Mouse (Mus musculus) intestine, embryonic 15.5 days (tissue): Measurements from ENCODE around the gene Mfsd2b. TPM values are rescaled to one million over a fixed set of nuclear protein-coding genes. Genes with fewer than 3 reads are reported as not detected.
"Not testable (repeated sequence)": the region's sequence is repeated elsewhere in the genome, so short reads cannot be mapped to it uniquely, and the experiment has no call there.

ENCODE experiments used
- ATAC-seq: fragments of 200-750 bp; cut with Nextera tagmentation; 2 replicates; pipeline ENCODE4 v1.8.0; 2017; ENCODE audit warnings: moderate TSS enrichment, moderate library complexity
- H3K27ac ChIP-seq: fragments of 300-500 bp; sonication (generic); 2 replicates; pipeline ENCODE4 v1.5.1; 2015; ENCODE audit warnings: mild to moderate bottlenecking, inconsistent platforms
- H3K27me3 ChIP-seq: fragments of 300-500 bp; sonication (generic); replicated peaks from 2 replicates; pipeline ENCODE4 v1.6.1; 2015; ENCODE audit warnings: inconsistent platforms
- H3K36me3 ChIP-seq: fragments of 300-500 bp; sonication (generic); 2 replicates; pipeline ENCODE4 v1.6.1; 2015; ENCODE audit warnings: inconsistent platforms
- H3K4me1 ChIP-seq: fragments of 300-500 bp; sonication (generic); replicated peaks from 2 replicates; pipeline ENCODE4 v1.6.1; 2015; ENCODE audit warnings: inconsistent platforms
- H3K4me2 ChIP-seq: fragments of 300-500 bp; sonication (generic); replicated peaks from 2 replicates; pipeline ENCODE4 v1.6.1; 2015; ENCODE audit warnings: mild to moderate bottlenecking, inconsistent platforms
- H3K4me3 ChIP-seq: fragments of 300-500 bp; sonication (generic); replicated peaks from 2 replicates; pipeline ENCODE4 v1.5.1; 2015; ENCODE audit warnings: inconsistent platforms
- H3K9ac ChIP-seq: fragments of 300-500 bp; sonication (generic); 2 replicates; pipeline ENCODE4 v1.6.1; 2015; ENCODE audit warnings: inconsistent platforms
- H3K9me3 ChIP-seq: fragments of 300-500 bp; sonication (generic); 2 replicates; pipeline ENCODE4 v1.6.1; 2016; ENCODE audit warnings: inconsistent platforms
- WGBS: fragments of 180-500 bp; shearing (Covaris S2); methylation state at CpG from one replicate; pipeline ENCODE4 v1.1.7; 2015; 5-methylcytosine and 5-hydroxymethylcytosine counted together
- polyA plus RNA-seq: library from polyadenylated mRNA; unstranded; fragments of >200 nt; fragmentation: Nextera tagmentation; extraction: Ambion mirVana; gene quantifications from 2 replicates; pipeline ENCODE4 v1.2.1, GENCODE M21; 2015

The Mfsd2b gene
- 1.1 and 1.4 TPM in 2 replicates for polyA plus RNA-seq

GRCm38 (mm10) chr12:4874161-4874927, at the start of gene Mfsd2b:
Gene Mfsd2b (minus strand): TSS chr12:4874359.
- Histone ChIP-seq H3K4me1 (peaks cover 13% of the 10 kb centered on the region), H3K9me3 (no peaks in the 10 kb centered on the region), H3K36me3 (no peaks in the 10 kb centered on the region), H3K4me3 (peak within 1 kb of the TSS; percentile 32), H3K27me3 (no peaks in the 10 kb centered on the region), H3K9ac (peak within 1 kb of the TSS; percentile 31), H3K4me2 (peak within 1 kb of the TSS; percentile 88), H3K27ac (no peak within 1 kb of the TSS)
- ATAC-seq, result peak; percentile 95
- WGBS, result 2% methylated on average over 24 of the region's 24 CpGs

GRCm38 (mm10) chr12:4917805-4918591, 43.8 kb upstream of the Mfsd2b start:
- H3K27me3 ChIP-seq, result no peaks in the 10 kb centered on the region
- under 1% methylated on average over 48 of the region's 48 CpGs for WGBS

GRCm38 (mm10) chr12:4916994-4917804, 43.0 kb upstream of the Mfsd2b start, which contains the start of gene Atad2b:
Gene Atad2b (plus strand): TSS chr12:4917353.
- H3K27ac ChIP-seq, result peak within 1 kb of the TSS; percentile 98
- peak; percentile 97 for ATAC-seq
- WGBS, result under 1% methylated on average over 89 of the region's 89 CpGs

More at GRCm38 (mm10) chr12:4917805-4918591, 43.8 kb upstream of the Mfsd2b start:
- Histone ChIP-seq H3K9me3 (no peaks in the 10 kb centered on the region), H3K4me1 (no peaks in the 10 kb centered on the region), H3K9ac (peak overlapping the region; percentile 100), H3K27ac (peak overlapping the region; percentile 98), H3K4me2 (peak overlapping the region; percentile 59), H3K4me3 (peak overlapping the region; percentile 74), H3K36me3 (no peaks in the 10 kb centered on the region)
- peak; percentile 65 for ATAC-seq

GRCm38 (mm10) chr12:4914944-4915343, 40.8 kb upstream of the Mfsd2b start:
- ATAC-seq, result no peak

More at GRCm38 (mm10) chr12:4916994-4917804, 43.0 kb upstream of the Mfsd2b start, which contains the start of gene Atad2b:
- peak within 1 kb of the TSS; percentile 73 for H3K4me2 ChIP-seq
- H3K27me3 ChIP-seq, result no peaks in the 10 kb centered on the region
- H3K9ac ChIP-seq, result peak within 1 kb of the TSS; percentile 100
- no peaks in the 10 kb centered on the region for H3K9me3 ChIP-seq
- H3K4me3 ChIP-seq, result peak within 1 kb of the TSS; percentile 74
- H3K4me1 ChIP-seq, result no peaks in the 10 kb centered on the region
- no peaks in the 10 kb centered on the region for H3K36me3 ChIP-seq

GRCm38 (mm10) chr12:4914441-4914840, 40.3 kb upstream of the Mfsd2b start:
- Histone ChIP-seq H3K4me3 (no peak overlapping the region), H3K27me3 (no peaks in the 10 kb centered on the region), H3K9me3 (no peaks in the 10 kb centered on the region), H3K9ac (no peak overlapping the region), H3K36me3 (no peaks in the 10 kb centered on the region), H3K4me2 (no peak overlapping the region), H3K27ac (no peak overlapping the region), H3K4me1 (no peaks in the 10 kb centered on the region)
- ATAC-seq, result no peak
- WGBS, result 49% methylated on average over 3 of the region's 3 CpGs

More at GRCm38 (mm10) chr12:4914944-4915343, 40.8 kb upstream of the Mfsd2b start:
- Histone ChIP-seq H3K9me3 (no peaks in the 10 kb centered on the region), H3K27me3 (no peaks in the 10 kb centered on the region), H3K4me2 (no peak overlapping the region), H3K36me3 (no peaks in the 10 kb centered on the region), H3K9ac (no peak overlapping the region), H3K27ac (no peak overlapping the region), H3K4me1 (no peaks in the 10 kb centered on the region), H3K4me3 (no peak overlapping the region)
- 80% methylated on average over 3 of the region's 3 CpGs for WGBS

- WGBS, result 85% methylated on average over 4 of the region's 4 CpGs
- H3K9me3 ChIP-seq, result no peaks in the 10 kb centered on the region
Measured at GRCm38 (mm10) chr12:4911716-4912115, 37.6 kb upstream of the Mfsd2b start.

GRCm38 (mm10) chr12:4910496-4910895, 36.3 kb upstream of the Mfsd2b start:
- H3K27ac ChIP-seq, ATAC-seq, H3K4me2 ChIP-seq, H3K27me3 ChIP-seq, H3K4me3 ChIP-seq, H3K9ac ChIP-seq, H3K9me3 ChIP-seq, H3K36me3 ChIP-seq, H3K4me1 ChIP-seq: not testable (repeated sequence)
- 77% methylated on average over 1 of the region's 1 CpGs for WGBS

More at GRCm38 (mm10) chr12:4911716-4912115, 37.6 kb upstream of the Mfsd2b start:
- Histone ChIP-seq H3K27ac (no peak overlapping the region), H3K27me3 (no peaks in the 10 kb centered on the region), H3K36me3 (no peaks in the 10 kb centered on the region), H3K9ac (no peak overlapping the region), H3K4me1 (no peaks in the 10 kb centered on the region), H3K4me2 (no peak overlapping the region), H3K4me3 (no peak overlapping the region)
- ATAC-seq, result no peak

- no peak overlapping the region for H3K9ac ChIP-seq
- no peak overlapping the region for H3K27ac ChIP-seq
- H3K9me3 ChIP-seq, result no peaks in the 10 kb centered on the region
- no peak overlapping the region for H3K4me2 ChIP-seq
- H3K4me3 ChIP-seq, result no peak overlapping the region
- 87% methylated on average over 7 of the region's 7 CpGs for WGBS
- no peaks in the 10 kb centered on the region for H3K4me1 ChIP-seq
- H3K27me3 ChIP-seq, result no peaks in the 10 kb centered on the region
- no peaks in the 10 kb centered on the region for H3K36me3 ChIP-seq
- no peak for ATAC-seq
Measured at GRCm38 (mm10) chr12:4908391-4908790, 34.2 kb upstream of the Mfsd2b start.

GRCm38 (mm10) chr12:4906951-4907906, 33.1 kb upstream of the Mfsd2b start, which contains the start of gene Ubxn2a:
Gene Ubxn2a (minus strand): TSS chr12:4907705.
- peak within 1 kb of the TSS; percentile 79 for H3K4me3 ChIP-seq
- WGBS, result under 1% methylated on average over 125 of the region's 125 CpGs
- no peaks in the 10 kb centered on the region for H3K4me1 ChIP-seq
- H3K9me3 ChIP-seq, result no peaks in the 10 kb centered on the region
- no peaks in the 10 kb centered on the region for H3K36me3 ChIP-seq
- peak within 1 kb of the TSS; percentile 95 for H3K27ac ChIP-seq
- no peaks in the 10 kb centered on the region for H3K27me3 ChIP-seq
- H3K4me2 ChIP-seq, result peak within 1 kb of the TSS; percentile 90
- peak within 1 kb of the TSS; percentile 80 for H3K9ac ChIP-seq
- ATAC-seq, result peak; percentile 96

GRCm38 (mm10) chr12:4906476-4906875, 32.3 kb upstream of the Mfsd2b start:
- no peak overlapping the region for H3K27ac ChIP-seq

GRCm38 (mm10) chr12:4905946-4906345, 31.8 kb upstream of the Mfsd2b start:
- 0 out of 2 replicates have a peak overlapping the region, but pooled peaks have one; percentile 79 for H3K4me3 ChIP-seq
- peak overlapping the region; percentile 90 for H3K4me2 ChIP-seq
- H3K9me3 ChIP-seq, result no peaks in the 10 kb centered on the region
- no peaks in the 10 kb centered on the region for H3K4me1 ChIP-seq
- no peaks in the 10 kb centered on the region for H3K36me3 ChIP-seq
- no peak for ATAC-seq
- WGBS, result 76% methylated on average over 7 of the region's 7 CpGs
- no peak overlapping the region for H3K9ac ChIP-seq
- H3K27ac ChIP-seq, result no peak overlapping the region
- no peaks in the 10 kb centered on the region for H3K27me3 ChIP-seq

More at GRCm38 (mm10) chr12:4906476-4906875, 32.3 kb upstream of the Mfsd2b start:
- H3K4me1 ChIP-seq, result no peaks in the 10 kb centered on the region
- H3K9ac ChIP-seq, result peak overlapping the region; percentile 80; the same call in 1 of the 2 replicates
- H3K36me3 ChIP-seq, result no peaks in the 10 kb centered on the region
- H3K27me3 ChIP-seq, result no peaks in the 10 kb centered on the region
- H3K4me2 ChIP-seq, result peak overlapping the region; percentile 90
- whole genome bisulfite sequencing, result 40% methylated on average over 7 of the region's 7 CpGs
- ATAC-seq, result no peak
- H3K9me3 ChIP-seq, result no peaks in the 10 kb centered on the region
- peak overlapping the region; percentile 79 for H3K4me3 ChIP-seq
